Mouse (Mus musculus) right cerebral cortex, postnatal 4 days (tissue): ENCODE results near the gene Dsp.

Source experiments
- DNase-seq: peaks from one replicate; pipeline ENCODE4 v3.0.0-alpha.2; 2022

The Dsp gene

DNA sequence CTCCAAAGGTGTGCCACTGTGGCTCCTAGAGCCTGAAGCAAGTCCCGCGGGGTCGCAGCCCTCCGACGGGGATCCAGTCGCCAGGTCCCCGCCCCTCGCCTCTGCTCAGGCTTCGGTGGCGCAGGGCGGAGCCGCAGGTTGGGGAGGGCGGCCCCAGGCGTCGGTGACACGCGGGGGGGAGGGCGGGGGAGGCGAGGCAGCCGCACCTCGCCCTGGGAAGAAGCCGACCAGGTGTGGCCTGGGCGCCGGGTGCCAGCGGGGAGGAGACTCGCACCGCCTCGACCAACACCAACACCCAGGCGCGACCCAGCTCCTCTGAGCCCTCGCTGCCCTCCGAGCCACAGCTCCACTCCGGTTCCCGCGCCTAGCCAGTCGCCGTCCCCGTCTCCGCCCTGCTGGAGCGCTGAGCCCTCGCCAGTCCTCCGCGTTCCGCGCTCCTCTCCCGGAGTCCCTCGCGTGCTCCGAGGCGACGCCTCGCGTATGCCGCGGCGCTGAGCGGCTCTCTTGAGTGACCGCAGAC lies at the start of gene Dsp:
Gene Dsp, plus strand, starts transcription at position 226 of the 520 bp plus-strand sequence.
- DNase-seq = peak; percentile 51

DNA sequence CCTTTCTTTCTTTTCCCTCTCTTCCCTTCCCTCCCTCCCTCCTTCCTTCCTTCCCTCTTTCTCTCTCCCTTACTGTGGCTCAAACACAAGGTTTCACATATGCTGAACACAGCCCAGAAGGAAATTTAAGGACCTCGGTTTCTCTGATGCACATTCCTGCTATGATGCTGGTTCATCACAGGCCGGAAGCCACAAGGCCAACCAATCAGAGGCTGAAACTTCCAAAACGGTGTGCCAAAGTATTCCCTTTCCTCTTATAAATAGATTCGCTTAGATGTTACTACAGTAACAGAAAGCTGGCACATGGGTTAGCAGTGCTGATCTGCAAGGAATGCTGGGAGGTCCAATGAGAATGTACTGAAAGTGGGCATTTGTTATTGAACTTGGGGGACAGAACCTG lies 47.7 kb upstream of the Dsp start:
- no peak for DNase-seq

GRCm38 (mm10) chr13:38104501-38104900 lies 46.6 kb upstream of the Dsp start:
- DNase-seq = no peak

- no peak for DNase-seq
Observed at GRCm38 (mm10) chr13:38109081-38109480, 42.0 kb upstream of the Dsp start.

DNA sequence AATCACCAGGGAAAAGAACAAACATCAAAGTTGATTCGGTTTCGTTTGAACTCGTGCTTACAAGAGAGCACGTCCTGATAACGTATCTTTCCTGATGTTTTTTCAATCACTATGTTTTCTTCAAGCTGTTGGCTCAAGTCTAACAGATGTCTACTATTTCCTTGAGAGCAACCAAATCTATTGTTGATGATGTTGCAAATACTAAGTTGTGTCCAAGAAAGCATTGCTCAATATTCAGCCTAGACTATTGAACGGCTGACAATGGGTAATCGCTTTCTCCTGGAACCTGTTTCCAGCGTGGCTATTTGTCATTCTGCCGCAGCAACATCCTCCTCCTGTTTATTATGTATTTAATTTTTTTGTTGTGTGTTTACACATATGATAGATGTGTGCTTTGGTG lies 28.8 kb upstream of the Dsp start:
- no peak for DNase-seq

DNA sequence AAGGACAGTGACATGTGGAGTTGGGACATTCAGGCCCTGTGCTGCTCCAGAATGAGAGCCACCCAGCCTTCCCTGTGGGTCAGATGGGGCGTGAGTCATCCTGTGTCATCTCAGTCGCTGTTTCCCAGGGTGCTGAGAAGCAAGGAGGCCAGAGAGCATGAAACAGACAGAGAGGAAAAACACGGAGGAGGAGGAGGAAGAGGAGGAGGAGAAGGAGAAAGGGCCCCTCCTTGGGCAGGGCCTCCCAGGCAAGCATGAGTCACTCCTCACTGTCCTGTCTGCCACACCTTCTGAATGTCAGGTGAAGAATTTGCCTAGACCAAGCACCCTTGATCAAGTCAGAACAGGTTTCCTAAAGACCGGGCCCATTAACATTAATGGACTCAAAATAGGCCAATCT lies 27.4 kb upstream of the Dsp start:
- DNase-seq = no peak

- DNase-seq = no peak
Observed at GRCm38 (mm10) chr13:38127683-38128082, 23.4 kb upstream of the Dsp start.

DNA sequence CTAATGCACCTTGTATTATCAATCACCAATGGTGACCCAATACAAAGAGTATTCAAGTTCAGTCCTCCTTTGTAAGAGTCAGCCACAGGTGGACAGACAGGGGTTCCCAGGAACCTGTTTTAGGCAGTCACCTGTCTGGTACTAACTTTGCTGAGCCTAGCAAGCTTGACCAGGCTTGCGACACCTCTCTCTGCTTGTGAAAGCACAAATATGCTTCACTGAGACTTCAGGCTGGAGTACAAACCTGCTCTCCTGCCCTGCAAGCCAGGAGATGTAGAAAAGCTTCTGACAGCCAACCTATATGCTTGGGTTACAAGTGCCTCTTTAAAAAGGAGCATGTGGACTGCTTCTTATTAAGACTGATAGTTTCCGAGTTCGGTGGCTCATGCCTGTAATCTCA lies 22.8 kb upstream of the Dsp start:
- DNase-seq = no peak

DNA sequence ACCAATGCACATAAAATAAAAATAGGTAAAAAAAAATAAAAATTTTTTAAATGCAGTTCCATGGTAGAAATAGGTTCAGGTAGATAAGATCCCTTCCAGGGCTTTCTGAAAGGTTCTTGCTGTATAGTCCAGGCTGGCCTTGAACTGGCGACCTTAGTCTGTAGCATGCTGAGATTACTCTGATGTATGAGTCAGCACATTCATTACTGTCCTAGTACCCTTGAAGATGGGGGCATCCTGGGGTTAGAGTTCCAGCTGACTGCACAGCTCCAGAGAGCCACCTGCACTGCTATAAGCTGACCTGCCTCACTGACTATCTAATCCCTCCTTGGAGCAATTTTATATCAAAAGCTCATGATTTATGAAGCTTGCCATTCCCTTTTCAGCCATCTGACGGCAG lies 21.6 kb upstream of the Dsp start:
- DNase-seq = no peak

DNA sequence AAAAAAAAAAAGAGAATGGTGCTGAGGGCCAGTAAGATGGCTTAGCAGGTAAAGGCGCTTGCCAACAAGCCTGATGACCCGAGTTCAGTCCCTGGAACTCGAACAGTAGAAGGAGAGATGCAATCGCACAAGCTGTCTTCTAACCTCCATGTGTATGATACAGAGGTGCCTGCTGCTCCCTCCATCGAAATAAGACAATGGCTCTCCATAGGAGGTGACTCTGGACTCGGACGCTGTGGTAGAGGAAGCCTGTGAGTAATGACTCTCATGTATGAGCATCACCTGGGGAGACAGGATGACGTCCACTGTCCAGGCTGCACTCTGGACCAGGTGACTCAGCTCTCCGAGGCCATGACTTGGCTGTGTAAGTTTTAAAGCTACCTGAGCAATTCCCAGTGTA lies 21.0 kb upstream of the Dsp start:
- DNase-seq = no peak

GRCm38 (mm10) chr13:38133016-38133528 lies 18.0 kb upstream of the Dsp start:
- no peak for DNase-seq

- no peak for DNase-seq
Observed at GRCm38 (mm10) chr13:38140521-38140920, 10.6 kb upstream of the Dsp start.

DNA sequence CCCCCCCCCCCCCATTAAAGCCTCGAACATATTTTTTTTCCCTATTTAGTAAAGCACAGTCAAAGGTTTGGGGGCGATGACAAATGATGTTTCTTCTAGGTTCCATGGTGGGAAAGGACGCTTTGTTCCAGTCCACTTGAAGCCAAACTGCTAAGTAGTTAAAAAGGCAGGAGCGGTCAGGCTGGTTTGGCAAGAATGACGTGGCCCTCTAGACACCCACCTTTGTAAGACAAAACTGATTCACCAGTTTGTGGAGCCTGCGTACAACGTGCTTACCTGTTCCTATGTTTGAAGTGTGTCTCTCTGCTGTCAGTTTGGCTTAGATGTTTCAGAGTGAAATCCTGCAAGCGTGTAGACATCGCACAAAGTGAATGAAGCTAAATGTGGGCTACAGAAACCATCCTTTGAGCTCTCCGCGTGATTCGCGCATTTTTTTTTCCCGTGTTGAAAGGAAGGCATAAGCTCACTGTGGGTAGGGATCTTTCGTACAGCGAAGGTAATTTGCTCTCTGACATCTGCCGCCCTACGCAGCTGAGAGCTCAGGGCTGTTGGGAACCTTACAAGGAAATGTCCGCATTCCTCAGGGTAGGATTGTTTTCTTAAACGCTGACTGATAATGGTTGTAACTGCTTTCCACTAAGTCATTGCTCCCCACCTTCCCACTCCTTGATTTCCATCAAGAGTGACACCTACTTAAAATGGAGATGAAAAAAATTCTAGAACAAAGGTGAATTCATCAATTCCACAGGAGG lies 6.0 kb upstream of the Dsp start:
- no peak for DNase-seq

GRCm38 (mm10) chr13:38148348-38148747 lies 2.7 kb upstream of the Dsp start:
- no peak for DNase-seq

DNA sequence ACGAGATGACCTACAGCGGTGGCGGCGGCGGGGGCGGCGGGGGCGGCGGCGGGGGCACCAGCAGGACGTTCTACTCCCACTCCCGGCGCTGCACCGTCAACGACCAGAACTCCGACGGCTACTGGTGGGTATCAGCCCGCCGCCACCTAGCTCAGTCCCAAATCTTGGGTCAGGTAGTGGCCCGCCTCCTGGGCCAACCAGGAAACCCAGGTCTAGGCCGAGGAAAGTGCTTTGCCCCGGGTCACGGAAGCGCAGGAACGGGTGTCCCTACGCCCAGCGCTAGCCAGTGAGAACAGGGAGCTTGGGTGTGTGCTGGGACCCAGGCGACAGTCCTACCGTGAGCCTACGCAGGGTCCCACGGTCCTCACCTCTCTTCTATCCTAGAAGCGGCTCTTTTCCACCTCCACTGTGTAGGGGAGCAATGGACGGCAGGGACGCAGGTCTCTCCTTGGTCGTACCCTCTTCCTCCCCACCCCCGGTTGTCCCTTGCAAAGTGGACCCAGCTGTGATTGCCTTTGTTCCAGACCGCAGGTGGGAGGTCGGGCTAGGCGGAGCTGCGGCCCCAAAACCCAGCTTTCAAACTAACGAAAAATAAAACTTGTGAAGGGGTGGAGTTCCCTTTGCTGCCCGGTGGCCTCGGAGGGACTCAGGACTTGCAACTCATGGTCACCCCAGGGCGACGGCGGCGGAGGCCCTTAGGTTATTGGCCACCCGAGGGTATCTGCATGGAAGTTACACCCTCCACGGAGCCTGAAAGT lies 756 bp downstream of the Dsp start:
- DNase-seq = peak; percentile 7

DNA sequence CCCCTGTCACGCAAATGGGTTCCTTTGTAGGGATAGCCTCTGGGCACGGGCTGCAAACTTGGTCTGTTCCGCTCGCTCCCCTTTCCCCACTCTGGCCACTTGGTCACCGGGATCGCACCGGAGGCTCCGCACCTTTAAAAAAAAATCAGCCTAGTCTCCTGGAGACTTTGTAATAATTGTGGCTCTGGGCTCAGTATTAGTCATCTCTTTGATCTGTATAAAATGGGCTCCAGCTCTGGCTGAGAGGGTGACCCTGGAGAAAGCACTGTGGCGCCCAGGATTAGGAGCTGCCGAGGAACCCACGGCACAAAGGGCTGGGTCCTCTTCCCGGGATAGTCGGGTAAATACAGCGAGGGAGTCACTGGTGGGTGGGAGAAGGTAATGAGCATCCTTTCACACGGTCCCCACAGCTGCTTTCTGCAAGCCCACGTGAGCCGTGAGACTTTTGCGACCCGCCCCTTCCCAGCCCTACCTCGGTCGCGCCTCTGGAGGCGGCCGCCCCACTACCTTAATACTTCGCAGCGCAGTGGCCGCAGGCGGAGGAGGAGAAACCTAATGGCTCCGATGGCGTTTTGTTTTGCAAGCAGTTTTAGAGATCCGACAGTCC lies 1.4 kb downstream of the Dsp start:
- peak; percentile 4 for DNase-seq

DNA sequence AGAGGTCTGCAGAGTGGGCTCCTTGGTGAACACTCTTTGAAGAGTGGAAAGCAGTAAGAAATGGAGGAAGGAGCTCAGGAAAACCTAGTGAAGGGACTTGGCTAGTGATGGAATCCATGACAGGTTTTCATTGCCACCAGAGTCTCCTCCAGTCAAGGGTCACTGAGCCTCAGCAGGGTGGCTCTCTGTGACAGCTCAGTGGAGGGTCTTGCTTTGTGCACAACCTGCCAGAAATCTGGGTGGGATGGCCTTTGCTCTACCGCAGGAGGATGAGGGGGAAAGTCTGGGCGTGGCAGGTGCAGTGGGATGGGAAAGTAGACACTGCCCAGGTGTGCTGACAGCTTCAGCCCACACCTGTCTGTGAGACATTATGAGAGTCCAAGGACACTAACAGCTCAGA lies 4.4 kb downstream of the Dsp start:
- DNase-seq = no peak

GRCm38 (mm10) chr13:38157635-38158034 lies 6.5 kb downstream of the Dsp start:
- no peak for DNase-seq

DNA sequence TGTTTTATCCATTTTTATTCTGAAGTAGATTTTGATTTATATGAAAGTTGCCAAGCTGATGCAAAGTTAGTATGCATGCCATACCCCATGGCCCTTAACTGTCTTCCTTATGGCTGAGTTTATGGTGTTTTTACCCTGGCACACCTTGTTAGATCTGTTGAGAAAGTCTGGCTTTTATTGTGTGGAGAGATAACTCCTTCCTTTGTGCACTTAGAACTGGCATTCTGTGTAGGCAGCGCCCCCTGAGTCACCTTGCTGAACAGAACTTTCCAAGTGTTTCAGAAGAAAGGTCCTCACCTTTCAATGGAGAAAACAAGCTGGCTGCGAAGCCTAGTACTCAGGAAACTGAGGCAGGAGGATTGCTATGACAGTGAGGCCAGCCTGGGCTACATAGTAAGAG lies 10.9 kb downstream of the Dsp start:
- DNase-seq = no peak

DNA sequence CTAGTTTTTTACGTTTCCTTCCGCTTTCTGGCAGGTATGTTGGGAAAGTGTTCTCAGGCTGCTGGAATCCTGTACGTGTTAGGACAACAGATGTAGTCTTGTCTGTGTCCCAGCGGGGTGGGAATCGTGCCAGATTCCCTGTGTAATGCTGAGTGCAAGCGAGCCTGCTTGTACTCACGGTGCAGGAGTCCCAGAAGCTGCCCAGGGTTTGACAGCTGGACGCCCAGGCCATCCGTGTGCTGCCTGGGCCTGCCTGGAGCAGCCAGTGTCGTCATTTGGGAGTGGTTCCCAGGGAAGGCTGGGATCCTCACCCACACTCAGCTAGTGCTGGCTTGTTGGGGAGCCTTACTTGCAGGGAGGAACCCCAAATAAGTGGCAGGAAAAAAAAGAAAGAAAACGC lies 11.6 kb downstream of the Dsp start:
- peak; percentile 29 for DNase-seq

DNA sequence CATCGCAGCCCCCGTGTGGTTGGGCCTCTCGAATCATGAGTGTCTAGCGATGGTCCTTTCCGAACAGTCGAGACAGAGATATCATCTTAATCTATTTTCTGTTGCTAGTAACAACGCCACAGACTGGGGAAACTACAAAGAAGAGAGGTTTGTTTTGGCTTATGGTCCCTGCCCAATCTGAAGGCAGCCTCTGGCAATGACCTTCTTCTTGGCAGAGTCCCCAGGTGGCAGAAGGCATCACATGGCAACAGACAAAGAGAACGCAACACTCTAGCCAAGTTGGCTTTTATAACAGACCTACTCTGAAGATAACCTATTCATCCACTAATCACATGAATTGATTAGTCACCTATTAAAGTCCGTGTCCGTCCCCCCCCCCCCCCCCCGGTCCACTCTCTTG lies 13.8 kb downstream of the Dsp start:
- DNase-seq = no peak

DNA sequence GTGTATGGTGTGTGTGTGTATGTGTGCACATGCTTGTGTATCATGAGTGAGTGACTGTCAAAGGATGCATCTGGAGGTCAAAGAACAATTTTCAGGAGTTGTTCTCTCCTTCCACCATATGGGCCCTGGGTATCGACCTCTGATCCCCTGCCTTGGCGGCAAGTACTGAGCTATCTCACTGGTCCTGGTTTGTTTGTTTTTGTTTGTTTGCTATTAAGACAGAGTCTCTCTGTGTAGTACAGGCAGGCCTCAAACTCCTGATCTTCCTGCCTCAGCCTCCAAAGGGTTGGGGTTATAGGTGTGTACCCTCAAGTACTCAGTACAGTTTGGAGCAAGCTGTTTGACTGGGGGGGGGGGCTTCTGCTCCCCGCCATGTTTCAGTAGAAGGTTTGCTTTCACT lies 16.0 kb downstream of the Dsp start:
- no peak for DNase-seq

- DNase-seq = no peak
Observed at GRCm38 (mm10) chr13:38170707-38171144, 19.6 kb downstream of the Dsp start.

DNA sequence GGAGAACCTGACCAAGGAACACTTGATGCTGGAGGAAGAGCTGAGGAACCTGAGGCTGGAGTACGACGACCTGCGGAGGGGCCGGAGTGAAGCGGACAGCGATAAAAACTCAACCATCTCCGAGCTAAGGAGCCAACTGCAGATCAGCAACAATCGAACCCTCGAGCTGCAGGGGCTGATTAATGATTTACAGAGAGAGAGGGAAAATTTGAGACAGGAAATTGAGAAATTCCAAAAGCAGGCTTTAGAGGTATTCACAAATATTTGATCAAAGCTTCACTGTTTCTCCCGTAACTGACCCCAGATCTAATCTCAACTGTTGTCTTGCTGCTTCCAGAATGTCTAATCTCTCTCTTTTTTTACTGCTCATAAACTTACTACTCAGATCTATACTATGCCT lies 42.3 kb downstream of the Dsp start:
- no peak for DNase-seq
